Mouse (Mus musculus): ENCODE data around the gene Dnajc28. TPM values are rescaled to one million over a fixed set of nuclear protein-coding genes. Genes with fewer than 3 reads are reported as not detected.
"Not testable (repeated sequence)": the region's sequence is repeated elsewhere in the genome, so short reads cannot be mapped to it uniquely, and the experiment has no call there.

Dnajc28 gene
- total and polyA plus RNA-seq, 2 experiments from 2014 or later = 2.6 to 3.9 TPM

DNA sequence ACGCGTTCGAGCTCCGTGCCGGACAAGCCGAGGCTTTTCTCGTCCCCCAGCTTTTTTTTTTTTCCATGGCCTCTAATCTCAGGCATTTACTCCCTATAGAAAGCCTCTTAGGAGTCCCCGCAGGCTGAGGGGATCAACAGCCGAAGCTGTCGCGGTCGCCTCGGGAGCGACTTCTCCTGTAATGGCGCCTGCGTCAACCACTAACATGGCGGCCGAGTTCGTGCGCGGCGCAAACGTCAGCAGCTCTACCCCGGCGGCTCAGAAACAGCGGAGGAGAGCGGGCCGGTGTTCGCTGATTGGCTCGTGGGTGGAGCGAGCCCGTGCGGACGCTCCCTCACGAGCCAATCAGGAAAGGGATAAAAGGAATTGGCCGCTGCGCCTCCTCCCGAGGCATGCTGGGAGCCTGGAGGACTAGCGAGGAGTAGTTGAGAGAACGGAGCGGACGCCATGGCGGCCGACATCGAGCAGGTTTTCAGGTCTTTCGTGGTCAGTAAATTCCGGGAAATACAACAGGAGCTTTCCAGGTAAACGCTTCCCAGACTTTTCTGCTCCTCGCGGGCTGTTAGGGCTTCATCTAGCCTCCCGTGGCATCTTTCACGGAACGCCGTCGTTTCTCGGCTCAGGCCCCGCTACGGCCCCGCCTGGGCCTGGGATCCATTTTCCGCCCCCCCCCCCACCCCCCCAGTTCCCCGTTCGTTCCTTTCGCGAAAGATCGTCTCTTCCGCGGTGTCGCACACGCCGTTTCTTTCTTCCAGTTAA lies 28.8 kb upstream of the Dnajc28 start, which contains the start of gene Son:
TSS of gene Son (plus strand) at position 46 of the 759 bp plus-strand sequence.
- Histone ChIP-seq H3K4me3 (ENCODE audit: low read depth, low read length) (peak within 1 kb of the TSS; percentile 75), H3K27me3 (ENCODE audit: insufficient read depth, low read length) (no peaks in the 10 kb centered on the region), H3K36me3 (ENCODE audit: insufficient read depth, low read length) (peaks cover 8% of the 10 kb centered on the region), H3K9ac (replicated peaks; ENCODE audit: low read length, poor library complexity, severe bottlenecking) (peak within 1 kb of the TSS; percentile 91), H3K4me1 (ENCODE audit: insufficient read depth, low read length) (peaks cover 9% of the 10 kb centered on the region; the same call in 1 of the 2 replicates), H3K9me3 (ENCODE audit: low read length) (no peaks in the 10 kb centered on the region), H3K27ac (ENCODE audit: low read depth, low read length) (peak within 1 kb of the TSS; percentile 99), H3K4me2 (ENCODE audit: low read depth, low read length, poor library complexity, severe bottlenecking) (peak within 1 kb of the TSS; percentile 94)
- under 1% methylated on average over 57 of the region's 70 CpGs for WGBS
- ATAC-seq (ENCODE audit: low FRiP score) = peak; percentile 98
- peak; percentile 99 for DNase-seq (ENCODE audit: low spot score)
- TF ChIP-seq CTCF (IDR thresholded peaks at IDR 0.05) = peak; percentile 32

DNA sequence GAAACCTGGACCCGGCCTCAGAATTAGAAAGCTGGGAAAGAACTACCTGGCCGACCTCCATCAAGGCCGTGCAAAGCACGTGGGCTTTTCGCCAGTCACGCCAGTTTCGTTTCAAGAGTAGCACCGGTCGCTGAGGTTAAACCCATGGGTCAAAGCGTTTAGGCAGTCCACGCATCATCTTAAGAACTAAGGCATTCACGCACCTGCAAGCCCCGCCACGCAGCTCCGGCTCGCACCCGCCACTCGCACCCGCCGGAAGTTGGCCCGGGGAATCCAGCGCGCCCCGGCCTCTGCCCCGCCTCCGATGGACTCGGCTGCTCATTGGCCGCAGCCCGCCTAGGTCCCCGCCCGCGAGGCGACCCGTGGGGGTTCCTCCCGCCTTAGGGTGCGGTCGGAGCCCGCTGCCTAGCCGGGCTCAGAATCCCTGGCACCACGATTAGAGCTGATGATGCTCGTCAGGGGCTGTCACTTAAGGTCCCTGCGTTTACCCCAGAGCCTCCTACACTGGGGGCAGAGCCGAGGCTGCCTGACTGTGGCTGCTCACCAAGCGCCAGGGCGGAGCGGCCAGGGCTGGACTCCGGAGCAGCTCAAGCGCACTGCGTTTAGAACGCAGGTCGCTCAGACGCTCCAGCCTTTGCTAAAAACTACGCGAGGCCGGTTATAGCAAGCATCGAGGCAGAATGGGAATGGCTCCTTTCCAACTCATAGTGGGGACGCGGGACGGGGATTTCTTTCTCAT lies 28.0 kb upstream of the Dnajc28 start, which contains the start of gene Gart:
TSS of gene Gart (minus strand) at position 272 of the 739 bp plus-strand sequence.
- TF ChIP-seq CTCF (IDR thresholded peaks at IDR 0.05) = no peak
- peaks cover 11% of the 10 kb centered on the region for H3K36me3 ChIP-seq (ENCODE audit: insufficient read depth, low read length)
- peak; percentile 86 for ATAC-seq (ENCODE audit: low FRiP score)
- peak within 1 kb of the TSS; percentile 94 for H3K4me2 ChIP-seq (ENCODE audit: low read depth, low read length, poor library complexity, severe bottlenecking)
- WGBS = under 1% methylated on average over 59 of the region's 59 CpGs
- H3K4me3 ChIP-seq (ENCODE audit: low read depth, low read length) = peak within 1 kb of the TSS; percentile 75
- H3K4me1 ChIP-seq (ENCODE audit: insufficient read depth, low read length) = peaks cover 9% of the 10 kb centered on the region; the same call in 1 of the 2 replicates
- DNase-seq (ENCODE audit: low spot score) = peak; percentile 94
- peak within 1 kb of the TSS; percentile 99 for H3K27ac ChIP-seq (ENCODE audit: low read depth, low read length)
- H3K9ac ChIP-seq (replicated peaks; ENCODE audit: low read length, poor library complexity, severe bottlenecking) = peak within 1 kb of the TSS; percentile 91
- H3K9me3 ChIP-seq (ENCODE audit: low read length) = no peaks in the 10 kb centered on the region
- H3K27me3 ChIP-seq (ENCODE audit: insufficient read depth, low read length) = no peaks in the 10 kb centered on the region

DNA sequence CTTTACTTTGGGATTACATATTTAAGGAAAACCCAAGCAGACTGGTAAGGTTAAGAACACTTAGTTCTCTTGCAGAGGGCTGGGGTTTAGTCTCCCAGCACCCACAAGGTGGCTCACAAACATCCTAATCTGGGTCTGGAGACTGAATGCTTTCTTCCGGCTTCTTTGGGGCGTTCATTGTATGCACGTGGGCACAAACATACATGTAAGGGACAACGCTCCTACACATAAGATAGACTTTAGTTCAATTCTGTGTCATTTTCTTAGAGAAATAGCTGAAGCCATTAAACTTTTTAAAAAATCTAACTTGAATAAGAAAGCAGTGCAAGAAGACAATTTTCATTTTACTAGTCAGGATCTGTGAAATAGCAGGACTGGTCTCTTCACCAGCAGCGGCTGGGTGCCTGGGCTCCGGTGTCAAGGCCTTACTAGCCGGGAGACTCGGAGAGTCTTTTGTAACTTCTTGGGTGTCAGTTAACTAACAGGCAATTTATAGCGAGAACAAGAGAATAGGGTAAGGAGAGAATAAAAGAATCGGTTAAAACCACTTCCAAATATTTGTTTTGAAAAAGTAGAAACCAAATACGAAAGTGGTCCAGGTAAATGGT lies 27.3 kb upstream of the Dnajc28 start:
- Histone ChIP-seq H3K9ac (replicated peaks; ENCODE audit: low read length, poor library complexity, severe bottlenecking) (peak overlapping the region; percentile 91), H3K27me3 (ENCODE audit: insufficient read depth, low read length) (no peaks in the 10 kb centered on the region)
- DNase-seq (ENCODE audit: low spot score) = peak; percentile 25

DNA sequence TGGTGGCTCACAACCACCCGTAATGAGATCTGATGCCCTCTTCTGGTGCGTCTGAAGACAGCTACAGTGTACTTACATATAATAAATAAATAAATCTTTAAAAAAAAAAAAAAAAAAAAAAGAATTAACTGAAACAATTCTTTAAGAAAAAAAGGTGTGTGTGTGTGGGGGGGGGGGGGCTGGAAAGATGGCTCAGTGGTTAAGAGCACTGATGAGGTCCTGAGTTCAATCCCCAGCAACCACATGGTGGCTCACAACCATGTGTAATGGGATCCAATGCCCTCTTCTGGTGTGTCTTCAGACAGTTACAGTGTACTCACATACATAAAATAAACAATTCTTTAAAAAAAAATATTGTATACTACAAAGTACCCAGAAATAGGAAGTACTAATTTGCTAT lies 26.6 kb upstream of the Dnajc28 start:
- no CpG with 5 or more reads among the region's 2 CpGs for WGBS
- ATAC-seq (ENCODE audit: low FRiP score) = not testable (repeated sequence)

More for the DNA sequence above, 27.3 kb upstream of the Dnajc28 start:
- H3K4me2 ChIP-seq (ENCODE audit: low read depth, low read length, poor library complexity, severe bottlenecking) = peak overlapping the region; percentile 94
- ATAC-seq (ENCODE audit: low FRiP score) = no peak
- no peaks in the 10 kb centered on the region for H3K9me3 ChIP-seq (ENCODE audit: low read length)
- H3K27ac ChIP-seq (ENCODE audit: low read depth, low read length) = no peak overlapping the region
- H3K4me3 ChIP-seq (ENCODE audit: low read depth, low read length) = peak overlapping the region; percentile 75
- peak; percentile 35; the same call in 1 of the 2 replicates for TF ChIP-seq CTCF (IDR thresholded peaks at IDR 0.05)
- H3K4me1 ChIP-seq (ENCODE audit: insufficient read depth, low read length) = peaks cover 9% of the 10 kb centered on the region; the same call in 1 of the 2 replicates
- under 1% methylated on average over 11 of the region's 11 CpGs for WGBS
- peaks cover 15% of the 10 kb centered on the region for H3K36me3 ChIP-seq (ENCODE audit: insufficient read depth, low read length)

DNA sequence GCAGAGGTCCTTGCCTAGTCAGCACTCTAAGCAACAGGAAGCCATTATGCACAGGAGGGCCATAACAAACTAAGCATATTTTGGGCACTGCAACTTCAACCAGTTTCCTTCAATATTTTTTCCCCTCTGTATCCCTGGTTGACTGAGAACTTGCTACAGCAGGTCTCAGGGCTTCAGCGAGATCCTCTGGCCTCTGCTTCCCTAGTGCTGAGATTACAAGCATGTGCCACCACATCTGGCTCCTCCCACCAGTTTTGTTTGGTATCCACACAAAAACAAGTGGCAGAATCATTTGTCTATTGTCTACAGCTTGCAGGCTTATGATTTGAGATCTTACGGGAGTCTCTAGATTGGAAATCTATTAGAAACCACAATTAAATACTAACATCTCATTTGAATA lies 26.1 kb upstream of the Dnajc28 start:
- peaks cover 9% of the 10 kb centered on the region; the same call in 1 of the 2 replicates for H3K4me1 ChIP-seq (ENCODE audit: insufficient read depth, low read length)
- H3K27me3 ChIP-seq (ENCODE audit: insufficient read depth, low read length) = no peaks in the 10 kb centered on the region
- H3K9ac ChIP-seq (replicated peaks; ENCODE audit: low read length, poor library complexity, severe bottlenecking) = no peak overlapping the region
- H3K27ac ChIP-seq (ENCODE audit: low read depth, low read length) = no peak overlapping the region
- peaks cover 20% of the 10 kb centered on the region for H3K36me3 ChIP-seq (ENCODE audit: insufficient read depth, low read length)
- H3K4me2 ChIP-seq (ENCODE audit: low read depth, low read length, poor library complexity, severe bottlenecking) = no peak overlapping the region
- H3K9me3 ChIP-seq (ENCODE audit: low read length) = no peaks in the 10 kb centered on the region
- H3K4me3 ChIP-seq (ENCODE audit: low read depth, low read length) = no peak overlapping the region
- WGBS = 90% methylated on average over 2 of the region's 2 CpGs
- ATAC-seq (ENCODE audit: low FRiP score) (no peak), DNase-seq (ENCODE audit: low spot score) (no peak)
- TF ChIP-seq CTCF (IDR thresholded peaks at IDR 0.05) = no peak

More for the DNA sequence above, 26.6 kb upstream of the Dnajc28 start:
- TF ChIP-seq CTCF (IDR thresholded peaks at IDR 0.05) = peak; percentile 6; the same call in 1 of the 2 replicates
- not testable (repeated sequence) for DNase-seq (ENCODE audit: low spot score); H3K4me3 ChIP-seq (ENCODE audit: low read depth, low read length); H3K27me3 ChIP-seq (ENCODE audit: insufficient read depth, low read length); H3K4me1 ChIP-seq (ENCODE audit: insufficient read depth, low read length); H3K9me3 ChIP-seq (ENCODE audit: low read length); H3K27ac ChIP-seq (ENCODE audit: low read depth, low read length); H3K4me2 ChIP-seq (ENCODE audit: low read depth, low read length, poor library complexity, severe bottlenecking); H3K9ac ChIP-seq (replicated peaks; ENCODE audit: low read length, poor library complexity, severe bottlenecking)
- H3K36me3 ChIP-seq (ENCODE audit: insufficient read depth, low read length) = peaks cover 18% of the 10 kb centered on the region

Measured in midbrain, postnatal 0 days (tissue).